Mouse (Mus musculus) cerebellum, adult 2 months (tissue): ENCODE measurements around the gene Cdc14a.

Source experiments
- CTCF ChIP-seq: fragments of 200-500 bp; IDR thresholded peaks from 2 replicates; pipeline ENCODE4 v1.5.1; 2011; ENCODE audit warnings: low read depth, mild to moderate bottlenecking, control low read depth, low read length, moderate library complexity, borderline replicate concordance; ENCODE audit not compliant: insufficient read depth
- POLR2A ChIP-seq: fragments of 200-500 bp; IDR thresholded peaks from 2 replicates; pipeline ENCODE4 v1.6.1; 2011; ENCODE audit warnings: low read length, control low read depth, borderline replicate concordance; ENCODE audit not compliant: insufficient read depth

GRCm38 (mm10) chr3:116380319-116380718, 43.5 kb downstream of the Cdc14a start:
- no peak for TF ChIP-seq CTCF
- no peak for TF ChIP-seq POLR2A
